Mouse (Mus musculus) regulatory T cell (primary cell): ENCODE results near the gene Faap100.
"Not testable (repeated sequence)": the region's sequence is repeated elsewhere in the genome, so short reads cannot be mapped to it uniquely, and the experiment has no call there.

Experiments
- in situ Hi-C: fragments of 300-600 bp; cut with MboI, MseI; formaldehyde crosslinking; loops from one replicate; pipeline ENCODE4 v1.15.1; 2025; ENCODE audit warnings: high pct_unique_total_duplicates

Faap100 gene

DNA sequence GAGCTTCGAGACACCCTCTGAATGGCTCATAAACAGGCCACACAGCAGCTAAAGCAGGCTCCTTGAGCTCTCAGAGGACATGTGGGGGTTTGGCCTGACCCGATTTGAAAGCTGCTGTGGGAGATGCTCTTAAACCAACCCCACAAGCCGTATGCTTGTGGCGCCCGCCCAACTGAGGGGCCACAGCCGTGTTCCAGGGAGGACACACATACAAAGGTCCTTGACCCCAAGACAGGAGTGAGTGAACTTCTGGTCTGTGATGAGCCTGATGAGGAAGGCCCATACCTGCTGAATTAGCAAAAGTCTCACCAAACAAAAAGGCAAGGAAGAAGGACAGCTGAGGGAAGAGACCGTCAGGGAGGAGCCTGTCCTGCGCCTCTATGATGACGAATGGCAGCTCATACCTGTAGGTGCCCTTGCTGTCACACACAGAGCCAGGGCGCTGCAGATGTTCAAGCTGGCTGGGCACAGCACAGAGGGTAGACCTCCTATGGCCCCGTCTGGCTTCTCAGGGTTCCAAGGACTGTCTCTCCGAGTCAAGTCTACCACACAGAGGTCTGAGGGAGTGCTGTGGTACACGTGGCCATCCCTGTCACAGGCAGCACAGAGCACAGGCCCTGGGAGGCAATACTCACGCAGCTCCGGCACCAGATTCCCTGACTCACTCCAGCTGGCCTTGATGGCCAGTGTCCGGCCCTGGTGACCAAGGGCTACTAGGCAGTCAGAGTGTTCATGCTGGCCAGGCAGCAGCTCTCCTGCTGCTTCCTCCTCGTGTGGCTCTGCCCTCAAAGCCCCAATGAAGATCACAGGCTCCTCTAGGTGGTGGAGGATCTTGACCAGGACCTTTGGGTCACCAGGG, 2.0 kb downstream of the Faap100 start:
- in situ Hi-C loops = no loop called here

DNA sequence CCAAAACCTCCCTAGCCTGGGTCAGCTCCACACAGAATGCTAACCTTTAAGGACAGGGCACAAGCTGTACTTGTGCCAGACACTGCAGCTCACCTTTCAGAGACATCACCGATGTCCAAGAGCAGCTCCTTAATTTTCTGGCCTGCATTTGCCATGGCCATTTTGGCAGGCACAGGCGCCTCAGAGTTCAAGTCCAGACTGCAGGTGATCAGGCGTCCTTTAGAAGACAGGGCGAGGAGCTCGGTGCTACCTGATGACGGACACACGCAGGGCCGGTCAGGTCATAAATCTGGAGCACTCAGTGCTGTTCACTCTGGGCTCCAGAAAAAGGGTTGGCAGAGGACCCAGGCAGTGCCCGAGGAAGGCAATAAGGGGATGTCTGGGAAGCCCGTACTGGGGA, 3.2 kb downstream of the Faap100 start:
- in situ Hi-C loops = no loop called here

DNA sequence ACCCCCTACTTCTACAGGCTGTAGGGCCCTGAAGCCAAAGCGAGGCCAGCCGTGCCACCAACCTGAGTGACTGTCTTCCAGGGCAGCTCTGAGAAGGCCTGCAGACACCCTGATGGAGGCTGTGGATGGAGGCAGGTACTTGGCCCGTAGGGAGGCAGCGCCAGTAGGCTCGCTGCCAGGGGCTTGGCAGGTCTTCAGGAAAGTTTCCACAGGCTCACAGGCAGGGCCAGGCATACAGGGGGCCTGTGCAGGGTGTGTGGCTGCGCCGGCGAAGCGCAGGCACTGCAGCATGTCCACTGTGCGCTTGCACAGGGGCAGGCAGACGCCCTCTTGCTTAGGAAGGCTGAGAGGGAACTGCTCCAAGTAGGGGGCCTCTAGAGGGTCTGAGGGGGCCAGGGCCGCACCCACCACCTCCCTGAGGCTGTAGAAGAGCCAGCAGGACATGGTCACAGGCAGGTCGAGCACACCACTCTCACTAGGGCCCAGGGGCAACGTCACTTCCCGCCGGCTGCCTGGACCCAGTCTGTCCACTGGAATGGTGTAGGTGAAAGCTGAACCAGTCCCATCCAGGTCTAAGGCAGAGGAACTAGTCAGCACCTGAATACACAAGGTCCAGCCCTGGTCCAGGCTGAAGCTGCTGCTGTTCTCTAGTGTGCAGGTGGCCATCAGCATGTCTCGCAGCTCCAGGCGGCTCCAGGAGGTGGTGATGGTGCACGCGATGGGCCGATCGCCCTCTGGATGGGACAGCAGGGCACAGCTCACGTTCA, 4.6 kb downstream of the Faap100 start:
- in situ Hi-C loops = no loop called here

DNA sequence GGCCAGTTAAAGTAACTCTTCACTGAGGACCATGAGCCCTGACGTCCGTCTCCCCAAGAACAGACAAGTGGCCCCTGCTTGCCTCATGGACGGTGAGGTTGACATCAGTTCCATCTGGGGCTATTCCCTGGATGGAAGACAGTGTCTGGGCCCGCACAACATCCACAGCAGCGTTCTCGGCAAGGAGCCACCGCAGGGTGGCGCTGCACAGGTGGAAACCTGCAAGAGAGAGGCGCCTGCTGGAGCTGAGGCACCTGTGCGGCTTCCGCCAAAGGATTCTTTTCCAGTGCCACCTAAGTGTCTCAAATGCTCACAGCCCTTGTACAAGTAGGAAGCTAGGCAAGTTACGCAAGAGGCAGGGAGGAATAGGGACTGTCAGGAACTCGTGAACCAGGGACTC, 5.5 kb downstream of the Faap100 start:
- in situ Hi-C loops = no loop called here

DNA sequence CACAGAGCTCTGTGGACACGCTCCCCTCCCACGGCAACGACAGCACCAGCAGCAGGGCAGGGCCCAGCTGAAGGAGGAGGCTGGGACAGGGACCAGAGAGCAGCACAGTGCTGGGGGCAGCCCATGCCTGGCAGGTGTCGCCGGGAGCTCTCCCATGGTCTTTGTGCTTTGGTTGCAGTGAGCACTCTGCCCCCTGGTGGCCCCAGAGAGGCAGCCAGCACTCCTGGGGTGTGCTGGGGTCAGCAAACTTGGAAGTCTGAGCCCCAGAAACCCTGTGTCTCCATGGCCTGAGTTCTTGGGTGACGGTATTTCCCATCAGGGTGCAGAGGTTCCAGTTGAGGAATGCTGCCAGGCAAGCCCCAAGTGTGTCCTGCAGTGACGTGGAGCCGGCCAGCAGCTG, 8.9 kb downstream of the Faap100 start:
- in situ Hi-C loops = no loop called here

DNA sequence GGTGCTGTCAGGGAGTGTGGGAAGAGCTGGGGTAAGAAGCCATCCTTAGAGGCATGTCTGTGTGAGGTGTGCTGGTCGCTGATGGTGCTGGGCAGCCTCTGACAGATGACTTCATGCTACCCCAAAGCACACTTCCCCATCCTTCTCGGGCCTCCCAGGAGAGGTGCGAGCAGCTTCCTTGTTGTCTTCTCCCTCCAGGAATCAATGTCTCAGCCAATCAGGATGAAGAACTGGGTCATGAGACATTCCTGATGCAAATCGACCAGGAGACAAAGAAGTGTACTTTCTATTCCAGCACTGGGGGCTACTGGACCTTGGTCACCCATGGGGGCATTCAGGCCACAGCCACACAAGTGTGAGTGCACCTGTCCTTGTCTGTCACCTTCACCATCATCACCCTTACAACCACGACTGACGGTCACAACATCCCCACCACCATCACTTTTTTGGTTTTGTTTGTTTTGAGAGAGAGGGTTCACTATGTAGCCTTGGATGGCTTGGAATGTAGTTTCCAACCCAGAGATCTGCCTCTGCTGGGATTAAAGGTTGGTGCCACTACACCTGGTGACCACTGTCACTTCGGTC, 12.0 kb downstream of the Faap100 start:
- in situ Hi-C loops = no loop called here

DNA sequence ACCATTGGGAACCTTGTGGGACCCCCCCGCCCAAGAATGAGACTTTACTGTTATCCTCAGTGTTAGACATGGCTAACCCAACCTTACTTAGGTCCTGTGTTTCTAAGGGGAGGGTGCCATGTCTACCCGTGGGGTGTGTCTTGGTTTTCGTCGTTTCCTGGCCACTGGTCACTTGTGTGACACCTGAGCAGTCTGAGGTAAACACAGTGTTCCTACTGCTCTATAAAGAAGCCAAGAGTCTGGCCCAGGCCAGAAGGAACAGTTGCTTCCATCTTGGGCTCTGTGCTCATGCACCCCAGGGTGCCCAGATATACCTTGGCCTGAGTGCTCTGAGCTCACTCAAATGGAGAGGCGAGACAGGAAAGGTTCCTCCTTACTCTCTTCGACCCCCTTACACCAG, 15.7 kb downstream of the Faap100 start:
- in situ Hi-C loops = no loop called here

DNA sequence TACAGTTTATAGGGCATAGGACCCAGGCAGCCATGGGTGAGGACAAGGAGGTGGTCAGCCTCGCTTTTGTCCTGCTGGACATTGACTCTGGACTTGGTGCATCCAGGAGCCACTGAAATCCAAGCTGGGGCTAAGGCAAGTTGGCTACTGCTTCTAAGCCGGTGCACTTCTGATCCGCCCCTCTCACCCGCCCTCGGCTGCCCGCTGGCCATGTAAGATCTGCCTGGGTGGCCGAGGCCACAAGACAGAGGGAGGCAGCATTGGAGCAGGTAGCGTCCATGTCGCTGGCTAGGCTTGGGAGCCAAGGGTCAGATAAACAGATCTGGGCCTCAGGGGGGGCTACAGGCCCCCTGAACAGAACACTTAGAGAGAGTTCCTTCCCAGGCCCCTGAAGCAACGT, 17.3 kb downstream of the Faap100 start, which contains the start of gene Fscn2:
Gene Fscn2 (plus strand): TSS at position 240 of the 400 bp plus-strand sequence.
- in situ Hi-C loops = no loop called here

DNA sequence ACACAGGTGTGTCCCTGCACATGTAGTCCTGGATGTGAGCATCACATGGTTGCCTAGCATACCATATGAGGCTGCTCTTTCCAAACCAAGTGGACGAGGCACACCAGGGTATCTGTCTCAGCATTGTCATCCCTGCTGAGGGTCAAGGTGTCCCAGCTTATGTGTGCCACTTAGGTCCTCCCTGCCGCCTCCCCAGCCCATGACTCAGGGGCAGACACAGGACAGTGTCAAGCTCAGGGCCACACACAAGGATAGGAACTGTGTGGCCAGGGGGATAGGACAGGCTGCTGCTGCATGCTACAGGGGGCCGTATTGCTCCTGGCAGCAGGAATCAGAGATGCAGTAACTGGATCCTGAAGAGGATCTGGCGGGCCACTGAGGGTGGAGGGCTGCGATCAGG, 17.8 kb downstream of the Faap100 start:
- in situ Hi-C loops = no loop called here

DNA sequence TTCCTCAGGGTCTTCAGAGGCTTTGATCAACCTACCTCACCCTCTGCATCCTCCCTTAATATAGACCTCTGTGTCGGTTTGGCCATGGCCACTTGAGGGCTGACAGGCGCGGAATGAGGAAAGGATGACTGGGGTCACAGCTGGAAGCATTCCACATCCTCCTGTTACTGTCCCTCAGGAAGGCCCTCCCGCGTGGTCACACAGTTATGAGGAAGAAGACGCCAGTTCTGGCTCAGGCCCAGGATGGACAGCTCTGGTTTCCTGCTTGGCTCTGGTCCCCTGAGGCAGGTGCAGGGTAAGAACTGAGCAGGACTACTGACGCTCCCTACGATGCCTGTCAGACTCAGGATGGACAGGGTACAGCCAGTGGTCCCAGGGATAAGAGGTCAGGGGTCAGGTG, 18.5 kb downstream of the Faap100 start:
- in situ Hi-C loops = no loop called here

DNA sequence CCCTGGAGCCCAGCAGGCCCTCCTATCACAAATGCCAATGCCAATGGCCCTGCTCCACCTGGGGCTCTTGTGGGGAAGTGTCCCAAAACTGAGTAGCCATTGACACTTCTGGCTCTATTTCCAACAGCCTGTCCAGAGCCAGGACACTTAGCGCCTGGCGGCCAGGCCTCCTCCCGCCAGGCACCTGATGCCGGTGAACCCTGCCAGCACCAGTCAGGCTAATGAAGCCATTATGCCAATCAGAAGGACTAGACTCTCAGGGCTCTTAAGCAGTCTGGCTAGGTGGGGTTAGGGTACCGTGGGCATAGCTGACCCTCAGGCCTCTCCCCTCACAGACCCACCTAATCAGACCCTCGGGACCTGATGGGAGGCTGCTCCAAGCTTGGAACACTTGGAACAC, 19.2 kb downstream of the Faap100 start:
- in situ Hi-C loops = no loop called here

DNA sequence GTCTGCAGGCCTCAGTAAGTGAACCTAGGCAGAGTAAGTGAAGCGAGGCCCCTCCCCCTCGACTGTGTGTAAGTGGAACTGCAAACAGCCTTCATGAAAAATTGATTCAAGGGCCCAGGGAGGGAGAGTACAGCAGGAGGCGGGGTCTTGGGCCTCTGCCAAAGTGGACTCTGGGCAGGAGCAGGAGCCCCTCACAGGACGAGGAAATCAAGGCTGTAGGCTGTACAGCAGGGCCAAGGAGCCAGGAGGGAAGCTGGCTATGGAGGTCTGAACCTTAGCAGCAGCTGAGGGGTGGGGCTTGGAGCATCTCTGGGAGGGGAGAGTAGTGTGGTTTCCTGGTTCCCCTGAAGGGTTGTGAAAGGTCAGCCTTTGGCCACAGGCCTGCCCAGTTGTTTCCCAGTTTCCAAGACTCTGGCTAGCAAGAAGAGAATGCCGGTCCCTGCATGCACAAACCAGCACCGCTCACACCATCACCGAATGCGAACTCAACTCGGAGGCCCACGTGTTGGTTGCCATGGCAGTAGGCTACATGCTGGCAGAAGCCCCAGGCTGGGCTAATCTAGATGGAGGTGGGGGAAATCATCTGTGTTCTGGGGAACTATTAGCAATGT, 20.7 kb downstream of the Faap100 start:
- in situ Hi-C loops = no loop called here

DNA sequence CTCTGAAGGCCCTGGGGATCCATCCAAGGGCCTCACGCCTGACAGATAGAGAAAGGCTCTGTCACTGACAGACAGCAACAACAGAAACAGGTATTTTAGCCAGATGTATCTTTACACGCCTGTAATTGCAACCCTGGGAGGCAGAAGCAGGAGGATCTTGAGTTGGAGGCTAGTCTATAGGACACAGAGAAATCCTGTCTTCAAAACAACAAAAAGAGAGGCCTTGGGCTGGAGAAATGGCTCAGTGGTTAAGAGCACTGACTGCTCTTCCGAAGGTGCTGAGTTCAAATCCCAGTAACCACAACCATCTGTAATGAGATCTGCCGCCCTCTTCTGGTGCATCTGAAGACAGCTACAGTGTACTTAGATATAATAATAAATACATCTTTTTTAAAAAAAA, 21.7 kb downstream of the Faap100 start:
- in situ Hi-C loops = no loop called here

DNA sequence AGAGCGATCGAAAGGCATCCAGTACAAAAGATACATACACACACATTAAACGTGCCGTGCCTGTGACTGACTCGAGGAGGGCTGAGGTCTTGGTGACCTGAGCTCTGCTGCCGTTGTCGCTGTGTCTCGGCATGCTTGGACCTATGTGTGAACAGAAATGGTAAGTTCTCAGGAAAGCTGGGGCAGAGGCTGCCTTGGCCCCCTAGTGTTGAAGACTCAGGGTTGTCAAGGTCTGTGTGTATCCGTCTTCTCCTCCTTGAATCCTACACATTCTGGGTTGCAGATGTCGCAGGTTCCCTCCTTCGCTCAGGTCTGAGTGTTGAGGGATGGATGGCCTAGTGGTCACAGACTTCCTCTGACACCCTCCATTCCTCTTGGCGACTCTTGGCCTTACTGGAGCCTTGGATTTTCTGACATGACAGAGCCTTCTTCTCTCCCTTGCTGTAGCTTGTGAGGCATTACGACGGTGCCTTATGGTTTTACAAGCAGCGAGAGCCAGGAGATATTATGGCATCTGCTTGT, 22.2 kb downstream of the Faap100 start:
- in situ Hi-C loops = no loop called here

DNA sequence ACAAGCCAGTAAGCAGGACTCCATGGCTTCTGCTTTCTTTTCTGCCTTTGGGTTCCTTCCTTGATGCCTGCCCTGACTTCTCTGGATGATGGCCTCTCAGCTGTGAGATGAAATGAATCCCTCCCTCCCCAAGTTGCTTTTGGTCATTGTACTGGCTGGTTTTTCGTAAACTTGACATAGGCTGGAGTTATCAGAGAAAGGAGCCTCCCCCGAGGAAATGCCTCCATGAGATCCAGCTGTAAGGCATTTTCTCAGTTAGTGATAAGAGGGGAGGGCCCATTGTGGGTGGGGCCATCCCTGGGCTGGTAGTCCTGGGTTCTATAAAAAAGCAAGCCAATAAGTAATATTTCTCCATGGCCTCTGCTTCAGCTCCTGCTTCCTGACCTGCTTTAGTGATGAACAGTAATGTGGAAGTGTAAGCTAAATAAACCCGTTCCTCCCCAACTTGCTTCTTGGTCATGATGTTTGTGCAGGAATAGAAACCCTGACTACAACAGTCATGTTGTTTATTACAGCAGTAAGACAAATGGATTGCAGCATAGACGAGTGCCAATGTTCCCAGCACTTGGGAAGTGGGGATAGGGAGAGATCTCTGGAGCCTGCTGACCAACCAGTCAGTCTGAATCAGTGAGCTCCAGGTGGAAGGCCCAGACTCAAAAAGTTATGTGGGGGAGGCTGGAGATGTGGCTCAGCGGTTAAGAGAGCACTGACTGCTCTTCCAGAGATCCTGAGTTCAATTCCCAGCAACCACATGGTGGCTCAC, 23.1 kb downstream of the Faap100 start:
- in situ Hi-C loops = no loop called here

DNA sequence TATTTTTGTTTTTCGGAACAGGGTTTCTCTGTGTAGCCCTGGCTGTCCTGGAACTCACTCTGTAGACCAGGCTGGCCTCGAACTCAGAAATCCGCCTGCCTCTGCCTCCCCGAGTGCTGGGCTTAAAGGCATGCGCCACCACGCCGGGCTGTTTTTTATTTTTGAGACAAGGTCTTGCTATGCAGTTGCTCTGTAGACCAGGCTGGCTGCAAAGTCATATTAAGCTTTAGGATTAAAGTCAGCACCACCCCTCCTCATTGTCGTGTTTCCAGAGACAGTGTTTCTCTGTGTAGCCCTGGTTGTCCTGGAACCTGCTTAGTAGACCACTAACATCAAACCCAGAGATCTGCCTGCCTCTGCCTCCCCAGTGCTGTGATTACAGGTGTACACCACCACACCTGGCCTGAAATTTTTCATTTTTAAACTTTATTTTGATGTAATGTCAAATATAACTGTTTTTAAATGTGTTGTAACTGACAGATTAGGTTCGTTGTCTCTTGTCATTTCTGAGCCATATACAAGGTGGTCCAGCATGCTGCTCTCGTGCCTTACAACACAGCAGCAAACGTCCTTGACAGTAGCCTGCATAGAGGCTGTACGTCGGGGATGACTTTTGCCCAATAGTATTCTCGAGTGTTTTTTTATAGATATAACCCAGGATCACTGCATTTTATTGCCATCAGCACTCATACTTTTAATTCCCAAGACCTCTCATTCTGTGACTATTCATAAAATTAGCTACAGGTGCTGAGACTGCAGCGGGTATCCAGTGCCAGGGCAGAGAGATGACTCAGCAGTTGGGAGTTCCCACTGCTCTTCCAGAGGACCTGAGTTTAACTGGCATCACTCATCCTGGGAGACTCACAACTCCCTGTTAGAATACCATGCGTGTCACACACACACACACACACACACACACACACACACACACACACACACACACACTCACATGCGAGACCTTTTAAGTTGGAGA, 24.0 kb downstream of the Faap100 start:
- in situ Hi-C loops = no loop called here

DNA sequence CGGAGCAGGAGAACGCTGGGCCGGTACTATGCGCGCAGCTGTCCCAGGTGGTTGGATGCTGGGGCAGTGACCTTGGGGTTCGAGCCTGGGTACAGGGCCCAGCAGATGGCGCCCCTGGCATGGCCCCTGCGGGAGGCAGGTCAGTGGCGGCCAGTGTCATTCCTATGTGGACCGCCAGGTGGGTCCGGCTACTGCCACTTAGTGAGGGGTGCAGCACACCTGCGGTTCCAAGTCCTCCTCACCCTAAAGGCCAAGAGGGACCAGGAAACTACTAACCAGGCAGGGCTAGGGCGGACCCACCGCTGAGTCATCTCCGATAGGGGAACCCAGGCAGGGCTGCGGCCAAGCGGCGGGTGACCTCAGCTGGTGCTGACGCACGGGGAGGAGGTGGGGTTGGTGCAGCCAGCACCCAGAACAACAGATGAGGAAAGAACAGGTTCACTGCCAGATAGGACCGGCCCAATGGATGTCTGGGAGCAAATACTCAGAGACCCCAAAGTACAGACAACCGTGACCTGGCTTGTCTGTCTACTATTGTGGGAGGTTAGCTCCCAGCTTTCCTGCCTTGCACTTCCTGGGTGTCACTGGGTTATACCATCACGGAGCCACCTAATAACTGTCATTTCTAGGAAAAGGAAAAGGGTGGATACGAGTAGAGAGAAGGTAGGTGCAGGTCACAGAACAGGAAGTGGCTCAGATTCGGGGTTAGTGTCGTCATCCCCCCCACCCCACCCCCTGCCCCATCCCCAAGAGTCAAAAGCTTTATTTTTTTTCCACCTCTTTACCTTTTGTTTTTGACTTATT, 24.9 kb downstream of the Faap100 start:
- in situ Hi-C loops = no loop called here

DNA sequence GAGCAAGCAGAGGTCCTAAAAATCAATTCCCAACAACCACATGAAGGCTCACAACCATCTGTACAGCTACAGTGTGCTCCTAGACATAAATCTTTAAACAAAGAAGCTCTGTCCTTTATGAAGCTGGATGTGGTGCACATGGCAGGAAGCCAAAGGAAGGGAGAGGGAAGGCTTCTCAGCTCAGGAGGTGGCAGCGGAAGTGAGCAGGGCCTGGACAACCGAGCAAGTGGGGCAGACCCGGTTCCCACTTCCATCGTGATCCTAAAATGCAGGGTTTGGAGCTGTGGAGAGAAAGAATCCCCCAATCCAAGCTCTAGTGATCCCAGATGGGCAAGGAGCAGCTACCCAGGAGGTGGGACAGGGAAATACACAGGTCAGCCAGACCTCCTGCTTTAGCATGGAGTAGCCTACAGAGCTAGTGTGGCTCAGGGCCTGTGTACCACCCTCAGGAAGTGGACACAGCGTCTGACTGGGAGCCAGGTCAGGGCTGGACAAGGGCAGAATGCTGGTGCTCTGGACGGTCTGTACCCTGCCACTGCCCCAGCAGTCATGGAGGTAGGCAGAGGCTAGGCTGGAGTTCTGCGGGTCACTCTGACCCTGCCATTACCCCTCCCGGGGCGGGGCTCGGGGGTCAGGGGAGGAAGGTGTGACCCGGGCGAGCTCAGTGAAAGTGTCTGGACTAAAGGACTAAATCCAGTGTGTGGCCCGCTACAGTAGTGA, 25.8 kb downstream of the Faap100 start:
- in situ Hi-C loops = no loop called here

DNA sequence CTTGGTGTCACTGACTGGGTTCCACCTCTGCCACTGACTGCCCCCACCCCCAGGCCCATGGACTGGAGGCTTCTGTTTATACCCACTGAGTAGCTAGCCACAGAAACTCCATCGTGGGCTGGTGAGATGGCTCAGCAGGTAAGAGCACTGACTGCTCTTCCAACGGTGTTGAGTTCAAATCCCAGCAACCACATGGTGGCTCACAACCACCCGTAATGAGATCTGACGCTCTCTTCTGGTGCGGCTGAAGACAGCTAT, 26.5 kb downstream of the Faap100 start:
- in situ Hi-C loops = not testable (repeated sequence)
